Mouse (Mus musculus) neural tube, embryonic 11.5 days (tissue): Measurements from ENCODE around the gene Rrp12. TPM values are rescaled to one million over a fixed set of nuclear protein-coding genes. Genes with fewer than 3 reads are reported as not detected.

ENCODE experiments used
- ATAC-seq: fragments of 200-750 bp; cut with Nextera tagmentation; 2 replicates; pipeline ENCODE4 v1.8.0; 2017; ENCODE audit warnings: moderate number of reproducible peaks, mild to moderate bottlenecking, moderate TSS enrichment, moderate library complexity; ENCODE audit not compliant: insufficient read depth, low FRiP score, low TSS enrichment
- DNase-seq: peaks from one replicate; pipeline ENCODE4 v3.0.0-alpha.2; 2015; ENCODE audit warnings: low spot score
- H3K27ac ChIP-seq: fragments of 300-500 bp; sonication (generic); 2 replicates; pipeline ENCODE4 v1.5.1; 2014; ENCODE audit warnings: low read depth, mild to moderate bottlenecking, low read length
- H3K27me3 ChIP-seq: fragments of 300-500 bp; sonication (generic); 2 replicates; pipeline ENCODE4 v1.6.1; 2014; ENCODE audit warnings: mild to moderate bottlenecking, low read length, mixed read lengths; ENCODE audit not compliant: control insufficient read depth, insufficient read depth
- H3K36me3 ChIP-seq: fragments of 300-500 bp; sonication (generic); 2 replicates; pipeline ENCODE4 v1.6.1; 2014; ENCODE audit warnings: mild to moderate bottlenecking, low read length, moderate library complexity, mixed read lengths; ENCODE audit not compliant: control insufficient read depth, insufficient read depth
- H3K4me1 ChIP-seq: fragments of 300-500 bp; sonication (generic); 2 replicates; pipeline ENCODE4 v1.6.1; 2014; ENCODE audit warnings: low read length, mixed read lengths; ENCODE audit not compliant: control insufficient read depth, insufficient read depth
- H3K4me2 ChIP-seq: fragments of 300-500 bp; sonication (generic); 2 replicates; pipeline ENCODE4 v1.6.1; 2014; ENCODE audit warnings: low read depth, mild to moderate bottlenecking, moderate library complexity
- H3K4me3 ChIP-seq: fragments of 300-500 bp; sonication (generic); 2 replicates; pipeline ENCODE4 v1.5.1; 2014; ENCODE audit warnings: low read depth, low read length
- H3K9ac ChIP-seq: fragments of 300-500 bp; sonication (generic); 2 replicates; pipeline ENCODE4 v1.6.1; 2014; ENCODE audit warnings: mild to moderate bottlenecking, low read length
- H3K9me3 ChIP-seq: fragments of 300-500 bp; sonication (generic); 2 replicates; pipeline ENCODE4 v1.6.1; 2016; ENCODE audit warnings: low read length; ENCODE audit not compliant: control insufficient read depth
- WGBS: fragments of 180-500 bp; shearing (Covaris S2); extraction: QIAGEN DNeasy Blood & Tissue Kit; methylation state at CpG from one replicate; pipeline ENCODE4 v1.1.7; 2014; 5-methylcytosine and 5-hydroxymethylcytosine counted together
- polyA plus RNA-seq: library from polyadenylated mRNA; unstranded; fragments of >200 nt; fragmentation: Nextera tagmentation; extraction: Ambion mirVana; gene quantifications from 2 replicates; pipeline ENCODE4 v1.2.1, GENCODE M21; 2014

Rrp12 gene
- polyA plus RNA-seq, 1 experiment from 2014 or later: 20.2 TPM

DNA sequence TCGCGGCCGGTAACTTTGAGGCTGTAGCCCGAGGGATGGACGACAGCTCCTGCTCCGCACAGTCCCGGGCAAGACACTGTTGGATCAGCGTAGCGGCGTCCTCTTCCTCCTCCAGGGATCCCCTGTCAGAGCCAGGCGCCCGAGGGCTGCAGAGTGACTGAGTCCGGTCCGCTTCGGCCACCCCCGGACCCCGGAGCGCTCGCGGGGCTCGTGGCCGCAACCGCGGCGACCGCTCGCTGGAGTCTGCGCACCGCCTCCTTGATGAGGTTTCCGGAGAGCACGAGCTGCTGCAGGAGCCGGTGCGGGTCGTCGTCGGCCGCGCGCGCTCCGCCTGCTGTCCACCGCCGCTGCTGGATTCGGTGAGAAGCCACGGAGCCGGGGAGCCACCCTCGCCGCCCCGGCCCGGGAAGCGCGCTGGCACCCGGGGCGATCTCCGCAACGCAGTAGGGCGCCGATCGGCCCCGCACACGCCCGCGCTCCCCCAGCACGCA, 48.8 kb downstream of the Rrp12 start:
- Histone ChIP-seq H3K27ac (peak overlapping the region; percentile 87), H3K36me3 (no peaks in the 10 kb centered on the region)

DNA sequence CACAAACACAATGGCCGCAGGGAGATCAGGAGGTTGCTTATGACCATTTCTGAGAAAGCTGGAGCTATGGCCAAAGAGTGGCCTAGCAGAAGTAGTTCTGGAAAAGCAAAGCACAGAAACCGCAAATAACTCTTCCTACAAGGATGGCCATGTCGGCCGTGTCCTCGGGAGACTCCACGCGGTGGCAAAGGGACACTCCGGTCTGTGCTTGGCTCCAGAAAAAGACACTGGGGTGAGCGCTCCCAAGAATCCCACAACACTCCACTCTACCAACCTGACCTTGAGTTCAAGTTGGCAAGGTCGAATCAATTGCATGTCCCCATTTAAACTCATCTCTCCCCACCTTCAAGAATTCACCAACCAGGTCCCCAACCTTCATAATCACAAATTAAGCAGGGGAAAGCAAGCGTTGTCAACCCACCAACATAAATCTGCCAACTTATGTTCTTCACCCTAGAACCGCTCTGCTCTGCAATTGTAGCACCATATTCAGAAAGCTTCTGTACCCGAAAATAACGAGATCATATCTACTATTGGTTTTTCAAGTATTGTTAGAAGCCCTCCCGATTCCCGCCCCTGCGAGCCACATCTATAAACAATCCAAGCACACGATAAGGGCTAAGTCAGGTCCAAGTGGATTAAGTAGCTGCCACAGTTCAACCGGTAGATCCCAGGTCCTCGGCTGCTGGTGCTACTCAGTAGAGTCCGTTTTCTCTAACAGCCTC, 49.4 kb downstream of the Rrp12 start:
- no peak for ATAC-seq
- H3K9me3 ChIP-seq: no peaks in the 10 kb centered on the region

More for the DNA sequence above, 48.8 kb downstream of the Rrp12 start:
- Histone ChIP-seq H3K9ac (peak overlapping the region; percentile 65), H3K4me3 (peak overlapping the region; percentile 79), H3K27me3 (no peaks in the 10 kb centered on the region), H3K9me3 (no peaks in the 10 kb centered on the region), H3K4me2 (peak overlapping the region; percentile 98), H3K4me1 (peaks cover 13% of the 10 kb centered on the region)
- DNase-seq (peak; percentile 55), ATAC-seq (peak; percentile 5; the same call in 1 of the 2 replicates)
- WGBS: under 1% methylated on average over 64 of the region's 64 CpGs

DNA sequence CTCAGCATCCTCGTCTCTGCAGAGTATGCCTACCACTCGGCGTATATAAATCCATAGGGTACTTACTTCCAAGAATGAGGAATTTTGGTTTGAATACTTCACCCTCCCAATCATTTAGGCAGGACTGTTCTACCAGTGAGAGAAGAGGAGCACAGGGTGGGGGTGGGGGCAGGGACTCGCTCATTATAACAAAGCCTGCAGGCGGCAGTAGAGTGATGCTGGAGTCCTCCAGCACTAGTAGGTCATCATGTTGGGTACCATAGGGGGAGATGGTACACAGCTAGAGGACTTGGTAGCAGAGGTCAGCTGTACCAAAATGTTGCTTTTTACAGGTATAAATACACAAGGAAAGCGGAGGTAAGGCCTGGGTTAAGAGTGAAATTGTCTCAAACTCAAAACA, 51.6 kb downstream of the Rrp12 start:
- DNase-seq: no peak
- H3K36me3 ChIP-seq: no peaks in the 10 kb centered on the region
- no peak for ATAC-seq
- no peak overlapping the region for H3K4me3 ChIP-seq
- H3K9ac ChIP-seq: no peak overlapping the region
- H3K4me2 ChIP-seq: no peak overlapping the region
- no peaks in the 10 kb centered on the region for H3K9me3 ChIP-seq
- peaks cover 7% of the 10 kb centered on the region; the same call in 1 of the 2 replicates for H3K4me1 ChIP-seq
- no peaks in the 10 kb centered on the region for H3K27me3 ChIP-seq
- H3K27ac ChIP-seq: no peak overlapping the region
- 90% methylated on average over 6 of the region's 6 CpGs for WGBS

More for the DNA sequence above, 49.4 kb downstream of the Rrp12 start:
- no peaks in the 10 kb centered on the region for H3K27me3 ChIP-seq
- no peak for DNase-seq
- H3K4me1 ChIP-seq: peaks cover 13% of the 10 kb centered on the region
- no peak overlapping the region for H3K27ac ChIP-seq
- H3K4me2 ChIP-seq: peak overlapping the region; percentile 98
- H3K9ac ChIP-seq: peak overlapping the region; percentile 65
- no peaks in the 10 kb centered on the region for H3K36me3 ChIP-seq
- 15% methylated on average over 21 of the region's 21 CpGs for WGBS
- peak overlapping the region; percentile 79 for H3K4me3 ChIP-seq

DNA sequence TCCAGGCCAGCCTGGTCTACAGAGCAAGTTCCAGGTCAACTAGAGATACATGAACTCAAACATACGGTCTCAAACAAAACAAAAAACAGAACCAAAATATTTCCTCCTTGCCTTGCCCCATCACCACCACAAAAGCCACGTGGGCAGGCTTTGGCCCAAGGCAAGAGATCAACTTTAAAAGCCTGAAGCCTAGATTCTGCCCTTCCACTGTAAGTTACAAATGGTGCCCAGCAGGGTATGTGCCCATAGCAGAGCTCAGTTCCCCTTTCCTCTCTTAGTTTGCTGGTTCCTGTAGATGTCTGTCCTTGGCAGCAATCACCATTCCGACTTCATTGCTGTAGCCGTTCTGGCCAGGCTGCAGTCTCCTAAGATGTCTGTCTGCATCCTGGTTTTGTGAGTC, 53.3 kb downstream of the Rrp12 start:
- WGBS: 86% methylated on average over 4 of the region's 4 CpGs
- Histone ChIP-seq H3K27me3 (no peaks in the 10 kb centered on the region), H3K9ac (no peak overlapping the region), H3K9me3 (no peaks in the 10 kb centered on the region), H3K4me3 (no peak overlapping the region), H3K4me1 (peaks cover 7% of the 10 kb centered on the region; the same call in 1 of the 2 replicates), H3K27ac (no peak overlapping the region), H3K4me2 (no peak overlapping the region), H3K36me3 (no peaks in the 10 kb centered on the region)
- no peak for ATAC-seq
- DNase-seq: no peak

DNA sequence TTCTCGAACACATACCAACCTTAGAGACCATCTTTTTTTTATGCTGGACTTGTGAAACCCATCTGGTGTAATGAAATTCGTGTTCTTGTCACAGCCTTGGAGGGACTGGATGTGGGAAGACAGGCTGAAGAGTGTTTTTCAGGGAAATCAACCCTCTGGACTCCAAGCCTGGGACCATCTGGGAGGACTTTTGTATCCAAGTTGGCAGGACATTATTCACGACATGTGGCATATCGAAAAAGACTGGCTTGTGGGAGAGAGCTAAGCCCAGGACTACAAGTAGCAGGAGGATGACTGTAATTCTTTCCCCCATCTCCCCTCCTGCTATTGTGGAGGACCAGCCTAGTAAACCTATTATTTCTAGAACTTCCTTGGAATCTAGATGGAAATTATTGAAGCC, 53.8 kb downstream of the Rrp12 start:
- ATAC-seq: no peak

DNA sequence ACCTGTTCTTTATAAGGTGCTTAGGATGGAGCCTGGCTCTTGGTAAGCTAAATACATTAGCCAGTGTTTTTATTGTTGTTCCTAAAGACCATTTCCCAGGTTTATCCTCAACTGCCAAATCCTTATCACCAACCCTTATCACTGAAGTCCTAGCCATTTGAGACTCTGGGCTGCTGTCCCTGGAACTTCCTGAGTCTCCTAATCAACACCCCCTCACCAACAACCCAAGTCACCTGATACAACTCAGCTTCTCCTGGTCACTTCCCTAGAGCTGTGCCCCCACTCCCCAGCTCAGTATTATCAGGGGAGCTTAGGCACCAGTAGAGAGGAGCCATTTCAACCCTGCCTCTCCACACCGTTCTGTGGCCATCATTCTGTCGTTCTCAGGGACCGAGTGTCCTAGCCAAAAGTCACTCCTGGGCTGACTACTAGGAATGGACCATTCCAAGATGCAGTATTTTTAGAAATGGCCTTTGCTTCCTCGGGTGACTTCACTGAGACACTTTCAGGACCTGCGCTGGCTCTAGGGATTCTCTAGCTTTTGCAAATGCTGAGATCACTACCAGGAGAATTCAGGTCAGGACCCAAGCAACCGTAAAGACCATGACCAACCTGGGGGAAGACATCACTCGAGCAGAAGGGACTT, 54.7 kb downstream of the Rrp12 start:
- 81% methylated on average over 7 of the region's 7 CpGs for WGBS
- Histone ChIP-seq H3K9me3 (no peaks in the 10 kb centered on the region), H3K4me3 (no peak overlapping the region), H3K27me3 (no peaks in the 10 kb centered on the region), H3K36me3 (no peaks in the 10 kb centered on the region), H3K27ac (no peak overlapping the region), H3K9ac (no peak overlapping the region), H3K4me2 (no peak overlapping the region), H3K4me1 (peaks cover 3% of the 10 kb centered on the region; the same call in 1 of the 2 replicates)
- ATAC-seq (no peak), DNase-seq (no peak)

More for the DNA sequence above, 53.8 kb downstream of the Rrp12 start:
- WGBS: 78% methylated on average over 4 of the region's 4 CpGs
- Histone ChIP-seq H3K27ac (no peak overlapping the region), H3K27me3 (no peaks in the 10 kb centered on the region), H3K9ac (no peak overlapping the region), H3K4me3 (no peak overlapping the region), H3K36me3 (no peaks in the 10 kb centered on the region), H3K4me2 (no peak overlapping the region), H3K9me3 (no peaks in the 10 kb centered on the region), H3K4me1 (peaks cover 7% of the 10 kb centered on the region; the same call in 1 of the 2 replicates)
- no peak for DNase-seq

DNA sequence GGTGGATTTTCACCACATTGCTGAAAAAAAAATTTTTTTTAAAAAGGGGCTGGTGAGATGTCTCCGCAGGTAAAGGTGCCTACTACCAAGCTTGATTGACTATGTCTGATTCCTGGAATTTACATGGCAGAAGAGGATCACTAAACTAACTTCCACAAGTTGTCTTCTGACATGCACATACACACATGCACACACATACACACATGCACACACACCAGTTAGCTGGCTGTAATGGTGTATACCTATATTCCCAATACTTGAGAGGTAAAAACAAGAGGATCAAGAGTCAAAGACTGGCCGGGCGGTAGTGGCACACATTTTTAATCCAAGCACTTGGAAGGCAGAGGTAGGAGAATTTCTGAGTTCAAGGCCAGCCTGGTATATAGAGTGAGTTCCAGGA, 56.3 kb downstream of the Rrp12 start:
- Histone ChIP-seq H3K9ac (no peak overlapping the region), H3K4me1 (0 out of 2 replicates have a peak, but pooled peaks cover 3% of the 10 kb centered on the region), H3K4me2 (no peak overlapping the region), H3K9me3 (no peaks in the 10 kb centered on the region), H3K36me3 (no peaks in the 10 kb centered on the region), H3K27me3 (no peaks in the 10 kb centered on the region), H3K27ac (no peak overlapping the region), H3K4me3 (no peak overlapping the region)
- no peak for DNase-seq
- ATAC-seq: no peak
- WGBS: 95% methylated on average over 3 of the region's 3 CpGs

DNA sequence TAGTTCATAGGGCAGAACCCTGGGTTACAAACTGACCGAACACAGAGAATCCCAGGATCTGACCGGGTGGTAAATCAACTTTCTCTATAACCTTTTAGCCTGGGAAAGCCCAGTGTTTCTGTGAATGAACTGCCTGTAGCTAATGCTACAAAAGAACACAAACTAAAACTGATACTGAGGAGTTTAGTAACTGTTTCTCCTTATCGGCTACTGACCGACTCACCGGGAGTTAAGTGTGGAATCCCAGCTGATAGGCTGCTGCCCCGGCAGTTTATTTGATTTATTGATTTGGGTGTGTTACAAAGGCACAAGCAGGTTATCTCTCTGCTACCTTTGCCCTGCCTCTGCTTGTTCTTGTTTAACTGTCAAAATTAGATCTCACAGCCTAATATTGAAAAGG, 57.2 kb downstream of the Rrp12 start:
- Histone ChIP-seq H3K9ac (no peak overlapping the region), H3K4me2 (no peak overlapping the region), H3K4me1 (0 out of 2 replicates have a peak, but pooled peaks cover 3% of the 10 kb centered on the region), H3K27ac (no peak overlapping the region), H3K4me3 (no peak overlapping the region), H3K36me3 (no peaks in the 10 kb centered on the region), H3K9me3 (no peaks in the 10 kb centered on the region), H3K27me3 (no peaks in the 10 kb centered on the region)
- 69% methylated on average over 6 of the region's 6 CpGs for WGBS
- DNase-seq (no peak), ATAC-seq (no peak)
